Mouse (Mus musculus) CH12.LX (cell line): ENCODE measurements at regions not wholly inside any gene's neighbourhood (a gene's known extent, or its start where the extent isn't known, plus 50 kb on each side); places are given as distances from the start of the nearest gene placed in this dataset.

ENCODE experiments used
- DNase-seq: peaks from one replicate; pipeline ENCODE4 v3.0.0-alpha.2; 2013; ENCODE audit errors: extremely low read depth
- H3K27ac ChIP-seq: 2 replicates; pipeline ENCODE4 v1.5.1; 2012; ENCODE audit warnings: low read depth, mild to moderate bottlenecking, control low read depth, moderate library complexity; ENCODE audit not compliant: insufficient read depth
- H3K27me3 ChIP-seq: replicated peaks from 2 replicates; pipeline ENCODE3; 2012; ENCODE audit warnings: inconsistent platforms
- H3K36me3 ChIP-seq, 2 experiments: replicated peaks in 1 of 2; 2 replicates each; pipeline versions ENCODE3 to v1.6.1; 2012; ENCODE audit warnings: inconsistent platforms in 1 of 2, low read length in 1 of 2, mild to moderate bottlenecking in 1 of 2, mixed read lengths in 1 of 2, moderate library complexity in 1 of 2; ENCODE audit not compliant: control insufficient read depth in 1 of 2, insufficient read depth in 1 of 2
- H3K4me1 ChIP-seq, 2 experiments: 2 replicates each; pipeline ENCODE4 v1.6.1; 2012; ENCODE audit warnings: inconsistent platforms in 1 of 2, moderate library complexity in 1 of 2; ENCODE audit not compliant: insufficient read depth in 2 of 2, control insufficient read depth in 1 of 2
- H3K4me2 ChIP-seq: 2 replicates; pipeline ENCODE4 v1.6.1; 2012; ENCODE audit warnings: low read depth, mild to moderate bottlenecking, control low read depth; ENCODE audit not compliant: poor library complexity, insufficient read depth, severe bottlenecking
- H3K4me3 ChIP-seq, 3 experiments: fragments of 150-350 bp in 1 of 3; sonication (generic) in 1 of 3; replicated peaks in 1 of 3; 2 replicates each; pipeline versions ENCODE3 to v1.5.1; 2011 to 2012; ENCODE audit warnings: low read depth in 2 of 3, low read length in 2 of 3, mild to moderate bottlenecking in 2 of 3, moderate library complexity in 2 of 3, control low read depth in 1 of 3, improper control_type of control experiment in 1 of 3, inconsistent platforms in 1 of 3, mixed read lengths in 1 of 3; ENCODE audit not compliant: poor library complexity in 1 of 3
- H3K79me2 ChIP-seq: replicated peaks from 2 replicates; pipeline ENCODE4 v1.6.1; 2012; ENCODE audit warnings: mild to moderate bottlenecking, moderate library complexity; ENCODE audit not compliant: control insufficient read depth, poor library complexity, insufficient read depth, severe bottlenecking; ENCODE audit errors: extremely low read depth
- H3K9ac ChIP-seq: 2 replicates; pipeline ENCODE4 v1.6.1; 2012; ENCODE audit warnings: low read depth, mild to moderate bottlenecking, control low read depth, moderate library complexity; ENCODE audit not compliant: insufficient read depth
- H3K9me3 ChIP-seq: replicated peaks from 2 replicates; pipeline ENCODE3; 2012; ENCODE audit warnings: low read length, inconsistent platforms, mixed read lengths
- CHD2 ChIP-seq: IDR thresholded peaks from 2 replicates; pipeline ENCODE4 v1.6.1; 2011; ENCODE audit warnings: low read length, improper control_type of control experiment
- E2F4 ChIP-seq: IDR thresholded peaks from 2 replicates; pipeline ENCODE4 v1.6.1; 2011; ENCODE audit warnings: low read depth, low read length, improper control_type of control experiment; ENCODE audit not compliant: insufficient replicate concordance
- ELF1 ChIP-seq: IDR thresholded peaks from 2 replicates; pipeline ENCODE4 v1.6.1; 2014; ENCODE audit warnings: low read depth, mild to moderate bottlenecking, inconsistent platforms, low read length, improper control_type of control experiment
- ETS1 ChIP-seq: conservative IDR thresholded peaks from 2 replicates; pipeline ENCODE4 v1.6.1; 2012; ENCODE audit warnings: low read depth, mild to moderate bottlenecking, inconsistent platforms, low read length, improper control_type of control experiment, moderate library complexity
- HCFC1 ChIP-seq: IDR thresholded peaks from 2 replicates; pipeline ENCODE4 v1.6.1; 2012; ENCODE audit warnings: low read depth, mild to moderate bottlenecking, inconsistent platforms, low read length, improper control_type of control experiment
- JUN ChIP-seq: IDR thresholded peaks from 2 replicates; pipeline ENCODE4 v1.6.1; 2011; ENCODE audit warnings: low read depth, mild to moderate bottlenecking, low read length, improper control_type of control experiment, moderate library complexity; ENCODE audit not compliant: insufficient read depth
- JUND ChIP-seq: conservative IDR thresholded peaks from 2 replicates; pipeline ENCODE4 v1.6.1; 2011; ENCODE audit warnings: low read depth, low read length, improper control_type of control experiment
- KAT2A ChIP-seq: IDR thresholded peaks from 2 replicates; pipeline ENCODE4 v1.6.1; 2012; ENCODE audit warnings: low read length, improper control_type of control experiment, inconsistent platforms; ENCODE audit not compliant: insufficient replicate concordance
- MAFK ChIP-seq: IDR thresholded peaks from 2 replicates; pipeline ENCODE4 v1.6.1; 2011; ENCODE audit warnings: low read length, improper control_type of control experiment; ENCODE audit not compliant: insufficient replicate concordance
- MAX ChIP-seq: IDR thresholded peaks from 2 replicates; pipeline ENCODE4 v1.6.1; 2011; ENCODE audit warnings: low read length, improper control_type of control experiment
- MXI1 ChIP-seq: IDR thresholded peaks from 2 replicates; pipeline ENCODE4 v1.6.1; 2011; ENCODE audit warnings: mild to moderate bottlenecking, low read depth, low read length, improper control_type of control experiment
- MYC ChIP-seq: IDR thresholded peaks from 2 replicates; pipeline ENCODE4 v1.6.1; 2011; ENCODE audit warnings: low read depth, mild to moderate bottlenecking, improper control_type of control experiment, low read length
- NELFE ChIP-seq: IDR thresholded peaks from 2 replicates; pipeline ENCODE4 v1.6.1; 2011; ENCODE audit warnings: low read depth, low read length, improper control_type of control experiment
- NRF1 ChIP-seq: IDR thresholded peaks from 2 replicates; pipeline ENCODE4 v1.6.1; 2014; ENCODE audit warnings: low read depth, mild to moderate bottlenecking, inconsistent platforms, low read length, improper control_type of control experiment, moderate library complexity
- POLR2A ChIP-seq: IDR thresholded peaks from 2 replicates; pipeline ENCODE4 v1.6.1; 2011; ENCODE audit warnings: low read depth, mild to moderate bottlenecking, improper control_type of control experiment, low read length
- RAD21 ChIP-seq: IDR thresholded peaks from 2 replicates; pipeline ENCODE4 v1.6.1; 2011; ENCODE audit warnings: low read depth, mild to moderate bottlenecking, low read length, improper control_type of control experiment, moderate library complexity
- RCOR1 ChIP-seq: conservative IDR thresholded peaks from 2 replicates; pipeline ENCODE4 v1.6.1; 2012; ENCODE audit warnings: low read depth, mild to moderate bottlenecking, inconsistent platforms, low read length, improper control_type of control experiment
- SIN3A ChIP-seq: IDR thresholded peaks from 2 replicates; pipeline ENCODE4 v1.6.1; 2012; ENCODE audit warnings: low read length, improper control_type of control experiment, inconsistent platforms
- TBP ChIP-seq: conservative IDR thresholded peaks from 2 replicates; pipeline ENCODE4 v1.6.1; 2011; ENCODE audit warnings: low read depth, low read length, improper control_type of control experiment
- TCF12 ChIP-seq: IDR thresholded peaks from 2 replicates; pipeline ENCODE4 v1.6.1; 2014; ENCODE audit warnings: low read depth, mild to moderate bottlenecking, inconsistent platforms, low read length, improper control_type of control experiment
- ZKSCAN1 ChIP-seq: IDR thresholded peaks from 2 replicates; pipeline ENCODE4 v1.6.1; 2012; ENCODE audit warnings: low read depth, inconsistent platforms, low read length, improper control_type of control experiment, borderline replicate concordance
- ZMIZ1 ChIP-seq: IDR thresholded peaks from 2 replicates; pipeline ENCODE4 v1.6.1; 2012; ENCODE audit warnings: low read depth, mild to moderate bottlenecking, inconsistent platforms, low read length, improper control_type of control experiment
- dilution Hi-C: fragments of 300-500 bp; cut with MboI; formaldehyde crosslinking; loops from 2 replicates; pipeline ENCODE4 v1.14.3; 2020; ENCODE audit warnings: low sequenced_read_pairs; ENCODE audit not compliant: extremely low pct_unique_long_range_greater_than_20kb, extremely low pct_ligation_motif_present
- in situ Hi-C: fragments of 300-500 bp; cut with MboI; formaldehyde crosslinking; loops from 3 replicates; pipeline ENCODE4 v1.14.3; 2019; ENCODE audit warnings: low sequenced_read_pairs, low pct_ligation_motif_present, low pct_unique_long_range_greater_than_20kb, mixed read lengths

- peaks cover 5% of the 10 kb centered on the region for H3K9me3 ChIP-seq
- dilution Hi-C loops = no loop called here
- H3K27me3 ChIP-seq = no peaks in the 10 kb centered on the region
- H3K4me1 ChIP-seq = no peaks in the 10 kb centered on the region
- no peaks in the 10 kb centered on the region for H3K79me2 ChIP-seq
- no peak overlapping the region for H3K9ac ChIP-seq
- in situ Hi-C loops = loop anchor here (25.0 kb wide), 2 partner anchors 205 to 1945 kb away; no protein-coding TSS in a partner anchor
- no peak overlapping the region for H3K4me3 ChIP-seq
- no peak overlapping the region for H3K27ac ChIP-seq
- no peak for DNase-seq
- H3K4me2 ChIP-seq = no peak overlapping the region
- H3K36me3 ChIP-seq = no peaks in the 10 kb centered on the region
- TF ChIP-seq MAX (no peak), RAD21 (no peak), CHD2 (no peak), ETS1 (no peak), MAFK (no peak), MXI1 (no peak), POLR2A (no peak), TCF12 (no peak), RCOR1 (no peak), MYC (no peak)
These were observed 275.4 kb downstream of the Pdcd6ip start for GRCm38 (mm10) chr9:113432601-113433179.

DNA sequence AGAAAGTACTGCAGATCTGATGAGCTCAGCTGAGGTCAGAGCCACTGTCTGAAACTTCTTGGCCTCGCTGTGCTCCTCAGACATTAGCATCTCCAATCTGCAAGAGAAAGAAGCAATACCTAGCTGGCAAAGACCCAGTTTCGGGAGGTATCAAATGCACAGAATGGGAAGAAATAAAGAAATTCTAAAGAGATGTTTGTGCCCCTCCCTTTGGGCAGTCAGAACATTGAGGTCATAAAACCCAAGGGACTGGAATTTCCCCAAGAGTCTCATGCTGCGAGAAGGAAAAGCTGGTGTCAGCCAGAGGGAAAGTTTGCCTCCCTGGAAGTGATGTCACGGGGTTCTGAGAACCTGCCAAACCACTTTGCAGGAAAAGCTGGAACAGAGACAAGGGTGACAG is 277.6 kb downstream of the Pdcd6ip start:
- Histone ChIP-seq H3K9ac (no peak overlapping the region), H3K27ac (no peak overlapping the region), H3K79me2 (no peaks in the 10 kb centered on the region), H3K4me2 (no peak overlapping the region), H3K36me3 (no peaks in the 10 kb centered on the region), H3K4me1 (no peaks in the 10 kb centered on the region), H3K4me3 (no peak overlapping the region), H3K9me3 (peaks cover 11% of the 10 kb centered on the region), H3K27me3 (no peaks in the 10 kb centered on the region)
- dilution Hi-C loops (no loop called here), in situ Hi-C loops (loop anchor here (25.0 kb wide), 2 partner anchors 207 to 1943 kb away; no protein-coding TSS in a partner anchor)
- DNase-seq = no peak
- no peak for TF ChIP-seq JUND
- TF ChIP-seq TBP = no peak
- TF ChIP-seq E2F4 = no peak
- no peak for TF ChIP-seq KAT2A
- no peak for TF ChIP-seq JUN
- TF ChIP-seq CHD2 = no peak
- no peak for TF ChIP-seq ZMIZ1
- TF ChIP-seq SIN3A = no peak
- no peak for TF ChIP-seq MAFK
- TF ChIP-seq HCFC1 = no peak
- TF ChIP-seq NELFE = no peak
- TF ChIP-seq ELF1 = no peak
- no peak for TF ChIP-seq NRF1
- no peak for TF ChIP-seq ZKSCAN1
